Mouse (Mus musculus) embryo, embryonic 9.5 days (tissue): ENCODE measurements around the gene S100a2.
A peak's percentile ranks its signal among the peaks of the same experiment; 100 is the strongest.

Source experiments
- DNase-seq: peaks from one replicate; pipeline ENCODE4 v3.0.0-alpha.2; 2017; ENCODE audit errors: extremely low spot score

S100a2 gene

GRCm38 (mm10) chr3:90615911-90616310 is 25.9 kb downstream of the S100a2 start:
- DNase-seq, result no peak

GRCm38 (mm10) chr3:90617586-90617985 is 27.5 kb downstream of the S100a2 start:
- no peak for DNase-seq

GRCm38 (mm10) chr3:90621552-90621951 is 31.5 kb downstream of the S100a2 start:
- no peak for DNase-seq

- DNase-seq, result peak; percentile 17
Observed at GRCm38 (mm10) chr3:90623435-90624071, 33.5 kb downstream of the S100a2 start.

GRCm38 (mm10) chr3:90625496-90625895 is 35.4 kb downstream of the S100a2 start:
- DNase-seq, result no peak

GRCm38 (mm10) chr3:90626266-90627021 is 36.4 kb downstream of the S100a2 start:
- DNase-seq, result no peak

GRCm38 (mm10) chr3:90627366-90627765 is 37.3 kb downstream of the S100a2 start:
- no peak for DNase-seq

GRCm38 (mm10) chr3:90627807-90628206 is 37.8 kb downstream of the S100a2 start:
- DNase-seq, result peak; percentile 29

GRCm38 (mm10) chr3:90629298-90629697 is 39.3 kb downstream of the S100a2 start:
- no peak for DNase-seq

GRCm38 (mm10) chr3:90631984-90632383 is 41.9 kb downstream of the S100a2 start:
- DNase-seq, result no peak

GRCm38 (mm10) chr3:90638511-90639275 is 48.6 kb downstream of the S100a2 start:
- DNase-seq, result no peak

GRCm38 (mm10) chr3:90639511-90640154 is 49.6 kb downstream of the S100a2 start:
- peak; percentile 23 for DNase-seq

- DNase-seq, result no peak
Observed at GRCm38 (mm10) chr3:90640981-90641380, 50.9 kb downstream of the S100a2 start.
